Mouse (Mus musculus) megakaryocyte, embryonic 14.5 days (primary cell): ENCODE results near the gene Mmel1.

Source experiments
- FLI1 ChIP-seq: IDR thresholded peaks from 2 replicates; pipeline ENCODE4 v1.6.1; 2012; ENCODE audit warnings: low read length, inconsistent platforms, mixed read lengths
- GATA1 ChIP-seq: IDR thresholded peaks from 3 replicates; pipeline ENCODE4 v1.6.1; 2012; ENCODE audit warnings: mixed read lengths, low read length, inconsistent platforms, borderline replicate concordance

- TF ChIP-seq GATA1, result no peak
- no peak for TF ChIP-seq FLI1
Measured at GRCm38 (mm10) chr4:154914252-154914651, 44.9 kb downstream of the Mmel1 start.
